Mouse (Mus musculus) leukemia stem cell, adult 10-12 weeks (primary cell): ENCODE measurements around the gene Speer4d. TPM values are rescaled to one million over a fixed set of nuclear protein-coding genes. Genes with fewer than 3 reads are reported as not detected.

Source experiments
- polyA plus RNA-seq: library from polyadenylated mRNA; stranded (reverse); fragments of >175 nt; gene quantifications from 2 replicates; pipeline ENCODE4 v1.2.3, GENCODE M21; 2012; ENCODE audit warnings: low replicate concordance

Speer4d gene
- not detected in 2 replicates for polyA plus RNA-seq

GRCm38 (mm10) chr5:15618764-15619163 is at the start of gene Speer4d:
Gene Speer4d, plus strand, starts transcription at chr5:15619064.

GRCm38 (mm10) chr5:15577033-15577432 is 41.8 kb upstream of the Speer4d start, which contains the start of gene Gm21083:
Gene Gm21083, plus strand, starts transcription at chr5:15577333.

GRCm38 (mm10) chr5:15656959-15657358 is 38.1 kb downstream of the Speer4d start, which contains the start of gene 4930572O03Rik:
Gene 4930572O03Rik, minus strand, starts transcription at chr5:15657059.

Other genes with a start within 250 kb of the Speer4d start
- gene Gm21149, start 142.5 kb upstream of the Speer4d start, polyA plus RNA-seq: not detected in 2 replicates
- gene Gm21190, start 89.8 kb upstream of the Speer4d start, polyA plus RNA-seq: not detected in 2 replicates
- gene Gm21083, start 41.7 kb upstream of the Speer4d start, polyA plus RNA-seq: not detected in 2 replicates
- not detected in 2 replicates for gene 4930572O03Rik, start 38.0 kb downstream of the Speer4d start, polyA plus RNA-seq
- not detected in 2 replicates for gene Speer4c, start 95.2 kb downstream of the Speer4d start, polyA plus RNA-seq